Mouse (Mus musculus) erythroblast, embryonic 14.5 days (primary cell): ENCODE measurements around the gene Git2. TPM values are rescaled to one million over a fixed set of nuclear protein-coding genes. Genes with fewer than 3 reads are reported as not detected.

Source experiments
- H3K27me3 ChIP-seq: 2 replicates; pipeline ENCODE4 v1.6.1; 2012; ENCODE audit warnings: inconsistent platforms; ENCODE audit not compliant: control insufficient read depth
- H3K36me3 ChIP-seq: 2 replicates; pipeline ENCODE4 v1.6.1; 2012; ENCODE audit warnings: mild to moderate bottlenecking, inconsistent platforms; ENCODE audit not compliant: control insufficient read depth
- H3K4me1 ChIP-seq: 2 replicates; pipeline ENCODE4 v1.6.1; 2012; ENCODE audit warnings: inconsistent platforms; ENCODE audit not compliant: control insufficient read depth
- H3K4me3 ChIP-seq: replicated peaks from 2 replicates; pipeline ENCODE3; 2012; ENCODE audit warnings: moderate library complexity, mild to moderate bottlenecking, inconsistent platforms
- H3K9me3 ChIP-seq: 2 replicates; pipeline ENCODE4 v1.6.1; 2012; ENCODE audit warnings: low read length, inconsistent platforms, mixed read lengths; ENCODE audit not compliant: control insufficient read depth
- GATA1 ChIP-seq: IDR thresholded peaks from 2 replicates; pipeline ENCODE4 v1.6.1; 2012; ENCODE audit warnings: low read length, inconsistent platforms, mixed read lengths
- TAL1 ChIP-seq: IDR thresholded peaks from 3 replicates; pipeline ENCODE4 v1.6.1; 2012; ENCODE audit warnings: low read length, inconsistent platforms, mixed read lengths
- polyA plus RNA-seq: library from polyadenylated mRNA; stranded (reverse); fragments of >175 nt; gene quantifications from 2 replicates; pipeline ENCODE4 v1.2.3, GENCODE M21; 2012

The Git2 gene
- polyA plus RNA-seq, 1 experiment: 7.0 TPM

GRCm38 (mm10) chr5:114737090-114737887 lies 38.0 kb downstream of the Git2 start:
- Histone ChIP-seq H3K27me3 (no peaks in the 10 kb centered on the region), H3K4me1 (no peaks in the 10 kb centered on the region), H3K9me3 (no peaks in the 10 kb centered on the region), H3K4me3 (no peak overlapping the region), H3K36me3 (peaks cover 94% of the 10 kb centered on the region)
- TF ChIP-seq GATA1: no peak
- TF ChIP-seq TAL1: no peak

GRCm38 (mm10) chr5:114733606-114734005 lies 41.7 kb downstream of the Git2 start:
- Histone ChIP-seq H3K36me3 (peaks cover 92% of the 10 kb centered on the region), H3K4me1 (no peaks in the 10 kb centered on the region), H3K27me3 (no peaks in the 10 kb centered on the region), H3K4me3 (no peak overlapping the region), H3K9me3 (no peaks in the 10 kb centered on the region)
- TF ChIP-seq GATA1 (no peak), TAL1 (no peak)

GRCm38 (mm10) chr5:114731969-114732368 lies 43.3 kb downstream of the Git2 start:
- no peaks in the 10 kb centered on the region for H3K4me1 ChIP-seq
- H3K9me3 ChIP-seq: no peaks in the 10 kb centered on the region
- H3K27me3 ChIP-seq: no peaks in the 10 kb centered on the region
- H3K4me3 ChIP-seq: no peak overlapping the region
- peaks cover 90% of the 10 kb centered on the region for H3K36me3 ChIP-seq
- no peak for TF ChIP-seq GATA1
- no peak for TF ChIP-seq TAL1

GRCm38 (mm10) chr5:114731498-114731897 lies 43.8 kb downstream of the Git2 start:
- no peak overlapping the region for H3K4me3 ChIP-seq
- peaks cover 85% of the 10 kb centered on the region for H3K36me3 ChIP-seq
- no peaks in the 10 kb centered on the region for H3K9me3 ChIP-seq
- H3K4me1 ChIP-seq: no peaks in the 10 kb centered on the region
- H3K27me3 ChIP-seq: no peaks in the 10 kb centered on the region
- TF ChIP-seq GATA1 (no peak), TAL1 (no peak)

GRCm38 (mm10) chr5:114730129-114730528 lies 45.2 kb downstream of the Git2 start:
- Histone ChIP-seq H3K27me3 (no peaks in the 10 kb centered on the region), H3K4me1 (no peaks in the 10 kb centered on the region), H3K9me3 (no peaks in the 10 kb centered on the region), H3K36me3 (peaks cover 82% of the 10 kb centered on the region), H3K4me3 (no peak overlapping the region)
- no peak for TF ChIP-seq TAL1
- TF ChIP-seq GATA1: no peak

GRCm38 (mm10) chr5:114728160-114728559 lies 47.2 kb downstream of the Git2 start:
- peaks cover 74% of the 10 kb centered on the region for H3K36me3 ChIP-seq
- peaks cover 6% of the 10 kb centered on the region for H3K9me3 ChIP-seq
- no peaks in the 10 kb centered on the region for H3K27me3 ChIP-seq
- no peaks in the 10 kb centered on the region for H3K4me1 ChIP-seq
- TF ChIP-seq GATA1 (no peak), TAL1 (no peak)
- H3K4me3 ChIP-seq: no peak overlapping the region

GRCm38 (mm10) chr5:114722846-114723245 lies 52.5 kb downstream of the Git2 start:
- Histone ChIP-seq H3K9me3 (peaks cover 6% of the 10 kb centered on the region), H3K4me3 (no peak overlapping the region), H3K36me3 (peaks cover 78% of the 10 kb centered on the region), H3K27me3 (no peaks in the 10 kb centered on the region), H3K4me1 (no peaks in the 10 kb centered on the region)
- TF ChIP-seq GATA1 (no peak), TAL1 (no peak)

- Histone ChIP-seq H3K4me1 (no peaks in the 10 kb centered on the region), H3K4me3 (no peak overlapping the region), H3K9me3 (peaks cover 6% of the 10 kb centered on the region), H3K27me3 (no peaks in the 10 kb centered on the region), H3K36me3 (peaks cover 81% of the 10 kb centered on the region)
- TF ChIP-seq GATA1 (no peak), TAL1 (no peak)
These were observed 53.3 kb downstream of the Git2 start for GRCm38 (mm10) chr5:114721969-114722368.

- H3K4me1 ChIP-seq: no peaks in the 10 kb centered on the region
- peaks cover 6% of the 10 kb centered on the region for H3K9me3 ChIP-seq
- H3K27me3 ChIP-seq: no peaks in the 10 kb centered on the region
- H3K36me3 ChIP-seq: peaks cover 85% of the 10 kb centered on the region
- H3K4me3 ChIP-seq: no peak overlapping the region
- TF ChIP-seq GATA1: no peak
These were observed 54.5 kb downstream of the Git2 start for GRCm38 (mm10) chr5:114720784-114721183.

GRCm38 (mm10) chr5:114719928-114720270 lies 55.4 kb downstream of the Git2 start:
- H3K36me3 ChIP-seq: peaks cover 89% of the 10 kb centered on the region
- H3K4me1 ChIP-seq: no peaks in the 10 kb centered on the region
- no peak overlapping the region for H3K4me3 ChIP-seq
- no peaks in the 10 kb centered on the region for H3K27me3 ChIP-seq
- H3K9me3 ChIP-seq: peaks cover 6% of the 10 kb centered on the region
- TF ChIP-seq TAL1: no peak
- TF ChIP-seq GATA1: no peak
